Mouse (Mus musculus) neural tube, embryonic 14.5 days (tissue): ENCODE results near the gene Gm11020. TPM values are rescaled to one million over a fixed set of nuclear protein-coding genes. Genes with fewer than 3 reads are reported as not detected.
"Not testable (repeated sequence)": the region's sequence is repeated elsewhere in the genome, so short reads cannot be mapped to it uniquely, and the experiment has no call there.

Source experiments
- ATAC-seq: fragments of 200-750 bp; cut with Nextera tagmentation; 2 replicates; pipeline ENCODE4 v1.8.0; 2017; ENCODE audit warnings: low read depth, mild to moderate bottlenecking, moderate TSS enrichment, moderate library complexity
- H3K27ac ChIP-seq: fragments of 300-500 bp; sonication (generic); 2 replicates; pipeline ENCODE4 v1.5.1; 2014; ENCODE audit warnings: low read depth, mild to moderate bottlenecking, control low read depth, low read length, moderate library complexity, mixed read lengths
- H3K27me3 ChIP-seq: fragments of 300-500 bp; sonication (generic); 2 replicates; pipeline ENCODE4 v1.6.1; 2014; ENCODE audit warnings: low read length; ENCODE audit not compliant: control insufficient read depth, insufficient read depth
- H3K36me3 ChIP-seq: fragments of 300-500 bp; sonication (generic); 2 replicates; pipeline ENCODE4 v1.6.1; 2014; ENCODE audit warnings: low read length, mixed read lengths; ENCODE audit not compliant: control insufficient read depth, insufficient read depth
- H3K4me1 ChIP-seq: fragments of 300-500 bp; sonication (generic); 2 replicates; pipeline ENCODE4 v1.6.1; 2014; ENCODE audit warnings: low read length; ENCODE audit not compliant: control insufficient read depth, insufficient read depth
- H3K4me2 ChIP-seq: fragments of 300-500 bp; sonication (generic); 2 replicates; pipeline ENCODE4 v1.6.1; 2014; ENCODE audit warnings: mild to moderate bottlenecking, low read depth, low read length, control low read depth
- H3K4me3 ChIP-seq: fragments of 300-500 bp; sonication (generic); 2 replicates; pipeline ENCODE4 v1.5.1; 2014; ENCODE audit warnings: low read depth, low read length, control low read depth, mixed read lengths
- H3K9ac ChIP-seq: fragments of 300-500 bp; sonication (generic); replicated peaks from 2 replicates; pipeline ENCODE4 v1.6.1; 2014; ENCODE audit warnings: low read depth, mild to moderate bottlenecking, control low read depth, low read length, mixed read lengths
- H3K9me3 ChIP-seq: fragments of 300-500 bp; sonication (generic); 2 replicates; pipeline ENCODE4 v1.6.1; 2016; ENCODE audit warnings: low read length; ENCODE audit not compliant: control insufficient read depth
- WGBS: fragments of 180-500 bp; shearing (Covaris S2); extraction: QIAGEN DNeasy Blood & Tissue Kit; methylation state at CpG from one replicate; pipeline ENCODE4 v1.1.7; 2014; 5-methylcytosine and 5-hydroxymethylcytosine counted together
- polyA plus RNA-seq: library from polyadenylated mRNA; unstranded; fragments of >200 nt; fragmentation: Nextera tagmentation; extraction: Ambion mirVana; gene quantifications from 2 replicates; pipeline ENCODE4 v1.2.1, GENCODE M21; 2014

Gene Gm11020
- polyA plus RNA-seq, 1 experiment from 2014 or later = not detected

DNA sequence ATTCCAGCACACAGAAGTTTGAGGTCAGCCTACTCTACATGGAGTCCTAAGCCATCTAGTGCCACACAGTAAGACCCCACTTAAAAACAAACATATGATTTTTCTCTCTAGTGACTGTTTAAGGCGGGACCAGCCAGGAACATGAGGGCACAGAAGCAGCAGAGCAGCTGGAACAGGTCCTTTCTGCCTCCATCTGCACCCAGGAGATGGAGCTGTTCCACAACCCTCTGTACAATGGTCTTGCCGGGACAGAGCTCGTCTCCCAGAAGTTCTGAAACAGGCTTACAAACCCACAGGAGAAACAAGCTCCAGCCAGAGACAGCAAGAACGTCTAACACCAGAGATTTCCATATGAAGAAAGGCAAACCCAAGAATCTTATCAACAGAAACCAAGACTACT lies 8.1 kb upstream of the Gm11020 start:
- 72% methylated on average over 4 of the region's 4 CpGs for WGBS
- ATAC-seq = no peak
- Histone ChIP-seq H3K4me2 (no peak overlapping the region), H3K27me3 (no peaks in the 10 kb centered on the region), H3K9me3 (no peaks in the 10 kb centered on the region), H3K36me3 (no peaks in the 10 kb centered on the region), H3K27ac (no peak overlapping the region), H3K4me3 (no peak overlapping the region), H3K4me1 (no peaks in the 10 kb centered on the region), H3K9ac (no peak overlapping the region)

DNA sequence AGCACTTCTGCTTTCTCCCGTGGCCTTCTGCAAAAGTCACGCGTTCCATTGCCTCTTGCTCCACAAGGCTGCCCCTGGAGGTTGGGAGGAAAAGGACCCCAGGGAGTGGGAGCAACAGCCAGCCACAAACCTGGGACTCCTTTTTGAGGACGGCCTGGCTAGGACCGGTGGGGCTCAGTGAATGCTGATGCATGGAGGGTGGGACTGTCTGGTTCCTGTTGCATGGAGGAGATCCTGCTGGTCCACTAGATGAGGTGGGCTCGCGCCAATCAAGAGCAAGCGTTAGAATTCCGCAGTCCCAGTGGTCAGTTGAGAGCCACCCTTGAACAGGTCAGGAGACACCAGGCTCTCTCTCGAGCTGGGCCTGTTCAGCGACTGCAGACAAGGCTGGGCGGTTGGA lies 563 bp downstream of the Gm11020 start, which contains the start of gene Cmtm2b:
Cmtm2b (plus strand) TSS at position 301 of the 400 bp plus-strand sequence.
- H3K4me3 ChIP-seq, ATAC-seq, H3K36me3 ChIP-seq, H3K27me3 ChIP-seq, H3K27ac ChIP-seq, H3K4me1 ChIP-seq, H3K4me2 ChIP-seq, H3K9me3 ChIP-seq, H3K9ac ChIP-seq: not testable (repeated sequence)
- WGBS = 88% methylated on average over 12 of the region's 12 CpGs

GRCm38 (mm10) chr8:104332665-104333631 lies 11.6 kb downstream of the Gm11020 start:
- Histone ChIP-seq H3K36me3 (no peaks in the 10 kb centered on the region), H3K27ac (no peak overlapping the region), H3K27me3 (no peaks in the 10 kb centered on the region), H3K9ac (no peak overlapping the region), H3K4me2 (no peak overlapping the region), H3K9me3 (no peaks in the 10 kb centered on the region), H3K4me1 (no peaks in the 10 kb centered on the region), H3K4me3 (no peak overlapping the region)
- WGBS = 79% methylated on average over 5 of the region's 5 CpGs
- ATAC-seq = no peak

GRCm38 (mm10) chr8:104333786-104334185 lies 12.4 kb downstream of the Gm11020 start:
- no peaks in the 10 kb centered on the region for H3K4me1 ChIP-seq
- 78% methylated on average over 5 of the region's 5 CpGs for WGBS
- no peak for ATAC-seq
- H3K27ac ChIP-seq = no peak overlapping the region
- no peak overlapping the region for H3K4me3 ChIP-seq
- no peak overlapping the region for H3K9ac ChIP-seq
- H3K4me2 ChIP-seq = no peak overlapping the region
- H3K27me3 ChIP-seq = no peaks in the 10 kb centered on the region
- no peaks in the 10 kb centered on the region for H3K36me3 ChIP-seq
- H3K9me3 ChIP-seq = no peaks in the 10 kb centered on the region

DNA sequence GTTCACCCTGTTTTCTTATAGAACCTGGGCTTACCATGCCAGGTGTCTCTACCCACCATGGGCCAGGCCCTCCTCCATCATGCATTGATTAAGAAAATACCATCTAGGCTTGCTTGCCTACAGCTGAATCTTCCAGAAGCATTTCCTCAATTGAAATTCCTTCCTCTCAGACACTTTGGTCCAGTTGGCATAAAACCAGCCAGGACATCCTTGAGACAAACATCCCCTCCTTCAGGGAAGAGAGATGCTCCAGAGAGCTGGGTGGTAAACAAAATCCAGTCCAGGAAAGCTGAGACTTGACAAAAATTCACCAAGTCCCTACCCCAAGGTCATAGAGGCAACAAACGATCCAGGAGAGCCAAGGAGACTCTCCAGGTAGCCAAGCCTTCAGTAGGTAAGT lies 12.8 kb downstream of the Gm11020 start:
- H3K4me2 ChIP-seq = no peak overlapping the region
- no peaks in the 10 kb centered on the region for H3K27me3 ChIP-seq
- H3K27ac ChIP-seq = no peak overlapping the region
- 68% methylated on average over 1 of the region's 1 CpGs for WGBS
- no peaks in the 10 kb centered on the region for H3K36me3 ChIP-seq
- no peaks in the 10 kb centered on the region for H3K4me1 ChIP-seq
- no peak overlapping the region for H3K9ac ChIP-seq
- no peak for ATAC-seq
- H3K9me3 ChIP-seq = no peaks in the 10 kb centered on the region
- no peak overlapping the region for H3K4me3 ChIP-seq

DNA sequence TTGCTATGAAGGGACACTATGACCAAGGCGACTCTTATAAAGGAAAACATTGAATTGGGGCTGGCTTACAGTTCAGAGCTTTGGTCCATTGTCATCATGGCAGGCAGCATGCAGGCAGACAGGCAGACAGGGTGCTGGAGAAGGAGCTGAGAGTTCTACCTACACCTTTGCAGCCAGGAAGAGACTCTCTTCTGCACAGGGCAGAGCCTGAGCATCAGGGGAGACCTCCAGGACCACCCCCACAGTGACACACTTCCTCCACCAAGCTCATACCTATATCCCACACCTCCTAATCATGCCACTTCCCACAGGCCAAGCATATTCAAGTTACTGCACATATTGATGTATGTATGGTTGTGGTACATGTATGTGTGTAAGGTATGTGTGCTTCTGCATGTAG lies 15.4 kb downstream of the Gm11020 start:
- no peaks in the 10 kb centered on the region for H3K4me1 ChIP-seq
- no peak overlapping the region for H3K9ac ChIP-seq
- H3K27me3 ChIP-seq = no peaks in the 10 kb centered on the region
- 95% methylated on average over 1 of the region's 1 CpGs for WGBS
- H3K4me3 ChIP-seq = no peak overlapping the region
- ATAC-seq = no peak
- H3K36me3 ChIP-seq = no peaks in the 10 kb centered on the region
- H3K27ac ChIP-seq = no peak overlapping the region
- H3K9me3 ChIP-seq = no peaks in the 10 kb centered on the region
- H3K4me2 ChIP-seq = no peak overlapping the region

DNA sequence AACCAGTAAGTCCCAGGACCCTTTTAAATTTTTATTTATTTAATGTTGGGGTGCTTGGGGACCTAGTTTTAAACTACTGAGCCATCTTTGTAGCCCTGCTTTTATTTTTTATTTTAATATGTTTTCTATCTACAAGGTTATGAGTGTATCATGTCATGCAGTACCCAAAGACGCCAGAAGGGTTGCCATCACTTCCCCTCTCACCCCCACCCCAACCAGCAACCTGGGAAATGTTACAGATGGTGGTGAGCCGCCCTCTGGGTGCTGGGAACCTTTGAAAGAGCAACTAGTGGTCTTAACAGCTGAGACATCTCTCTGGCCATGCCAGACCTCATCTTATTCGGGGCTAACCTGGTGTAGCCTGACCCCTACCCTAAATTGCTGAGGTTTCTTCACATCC lies 16.5 kb downstream of the Gm11020 start:
- no peaks in the 10 kb centered on the region for H3K36me3 ChIP-seq
- no peak overlapping the region for H3K27ac ChIP-seq
- no peak overlapping the region for H3K4me2 ChIP-seq
- no peak for ATAC-seq
- no peak overlapping the region for H3K9ac ChIP-seq
- no peak overlapping the region for H3K4me3 ChIP-seq
- H3K9me3 ChIP-seq = no peaks in the 10 kb centered on the region
- 53% methylated on average over 3 of the region's 3 CpGs for WGBS
- no peaks in the 10 kb centered on the region for H3K4me1 ChIP-seq
- H3K27me3 ChIP-seq = no peaks in the 10 kb centered on the region

GRCm38 (mm10) chr8:104339229-104339982 lies 18.0 kb downstream of the Gm11020 start, which contains the start of gene Cmtm3:
Gene Cmtm3 (plus strand): TSS chr8:104339410.
- no peaks in the 10 kb centered on the region for H3K36me3 ChIP-seq
- WGBS = 13% methylated on average over 16 of the region's 18 CpGs
- no peaks in the 10 kb centered on the region for H3K4me1 ChIP-seq
- H3K9ac ChIP-seq = peak within 1 kb of the TSS; percentile 54
- no peaks in the 10 kb centered on the region for H3K27me3 ChIP-seq
- H3K9me3 ChIP-seq = no peaks in the 10 kb centered on the region
- H3K4me2 ChIP-seq = peak within 1 kb of the TSS; percentile 77
- H3K27ac ChIP-seq = no peak within 1 kb of the TSS
- peak within 1 kb of the TSS; percentile 49 for H3K4me3 ChIP-seq
- no peak for ATAC-seq

DNA sequence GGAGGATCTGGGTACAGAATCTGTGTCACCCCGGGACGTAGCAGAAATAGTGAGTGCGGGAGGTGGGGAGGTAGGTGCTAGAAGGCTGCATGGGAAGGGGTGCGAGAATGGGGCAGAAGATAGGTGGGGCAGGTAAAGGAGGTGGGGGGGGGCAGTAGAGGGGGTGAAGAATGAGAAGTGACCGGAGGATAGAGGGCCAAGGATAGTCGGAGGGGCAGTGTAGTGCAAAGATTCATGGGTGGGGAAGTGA lies 18.5 kb downstream of the Gm11020 start:
- ATAC-seq = 0 out of 2 replicates have a peak, but pooled peaks have one; percentile 0
- WGBS = 2% methylated on average over 6 of the region's 6 CpGs
- peak overlapping the region; percentile 77 for H3K4me2 ChIP-seq
- H3K36me3 ChIP-seq = no peaks in the 10 kb centered on the region
- H3K9me3 ChIP-seq = no peaks in the 10 kb centered on the region
- H3K4me1 ChIP-seq = no peaks in the 10 kb centered on the region
- peak overlapping the region; percentile 49 for H3K4me3 ChIP-seq
- no peaks in the 10 kb centered on the region for H3K27me3 ChIP-seq
- H3K27ac ChIP-seq = no peak overlapping the region
- peak overlapping the region; percentile 54 for H3K9ac ChIP-seq
